Mouse (Mus musculus) heart, postnatal 25 days (tissue): Measurements from ENCODE around the gene Plxnb2. TPM values are rescaled to one million over a fixed set of nuclear protein-coding genes. Genes with fewer than 3 reads are reported as not detected.
A peak's percentile ranks its signal among the peaks of the same experiment; 100 is the strongest.

Experiments used
- DNase-seq: peaks from one replicate; pipeline ENCODE4 v3.0.0; 2022; ENCODE audit warnings: low spot score
- intact Hi-C: fragments of 180-260 bp; cut with DNase I; formaldehyde crosslinking; loops from one replicate; pipeline ENCODE4 v1.15.1; 2025
- total RNA-seq, 2 experiments: library from RNA; stranded (reverse); gene quantifications; 2 replicates each; pipeline ENCODE4 v1.2.3; 2021

The Plxnb2 gene
- 10 to 100 TPM; 81.5 to 86.1 TPM for total RNA-seq

- peak; percentile 71 for DNase-seq
- intact Hi-C loops = no loop called here
Measured at GRCm38 (mm10) chr15:89180571-89181229, at the start of gene Plxnb2. TSS of gene Plxnb2 (minus strand) at chr15:89180788.

GRCm38 (mm10) chr15:89215611-89216233 lies 35.1 kb upstream of the Plxnb2 start:
- no peak for DNase-seq
- intact Hi-C loops = no loop called here

GRCm38 (mm10) chr15:89214953-89215352 lies 34.4 kb upstream of the Plxnb2 start:
- DNase-seq = no peak
- intact Hi-C loops = loop anchor here (5.0 kb wide), 1 partner anchor 138 kb away; the partner anchor contains the start of gene Trabd

- intact Hi-C loops = loop anchor here (5.0 kb wide), 1 partner anchor 136 kb away; the partner anchor contains the start of gene Trabd
- DNase-seq = no peak
Measured at GRCm38 (mm10) chr15:89213517-89213916, 32.9 kb upstream of the Plxnb2 start.

- intact Hi-C loops = loop anchor here (5.0 kb wide), 1 partner anchor 135 kb away; the partner anchor contains the start of gene Trabd
- no peak for DNase-seq
Measured at GRCm38 (mm10) chr15:89212495-89212894, 31.9 kb upstream of the Plxnb2 start.

- DNase-seq = no peak
- intact Hi-C loops = loop anchor here (2.0 to 5.0 kb wide), 4 partner anchors 15 to 135 kb away; partner anchors contain the start of genes Dennd6b, Trabd and Tubgcp6
Measured at GRCm38 (mm10) chr15:89211716-89212461, 31.3 kb upstream of the Plxnb2 start.

GRCm38 (mm10) chr15:89210915-89211715 lies 30.5 kb upstream of the Plxnb2 start, which contains the start of gene Ppp6r2:
TSS of gene Ppp6r2 (plus strand) at chr15:89211553.
- intact Hi-C loops = loop anchor here (2.0 to 5.0 kb wide), 4 partner anchors 14 to 134 kb away; partner anchors contain the start of genes Dennd6b, Trabd and Tubgcp6

GRCm38 (mm10) chr15:89209886-89210761 lies 29.5 kb upstream of the Plxnb2 start:
- intact Hi-C loops = loop anchor here (2.0 to 10.0 kb wide), 5 partner anchors 13 to 275 kb away; partner anchors contain the start of genes Dennd6b, Trabd and Tubgcp6
- peak; percentile 70 for DNase-seq

More at GRCm38 (mm10) chr15:89210915-89211715, 30.5 kb upstream of the Plxnb2 start, which contains the start of gene Ppp6r2:
- peak; percentile 75 for DNase-seq

- intact Hi-C loops = loop anchor here (10.0 kb wide), 1 partner anchor 273 kb away; no protein-coding TSS in a partner anchor
- no peak for DNase-seq
Measured at GRCm38 (mm10) chr15:89207457-89207856, 26.9 kb upstream of the Plxnb2 start.

GRCm38 (mm10) chr15:89197056-89197455 lies 16.5 kb upstream of the Plxnb2 start:
- intact Hi-C loops = loop anchor here (2.0 to 5.0 kb wide), 4 partner anchors 14 to 120 kb away; partner anchors contain the start of genes Ppp6r2, Trabd and Tubgcp6
- no peak for DNase-seq

GRCm38 (mm10) chr15:89196313-89196706 lies 15.7 kb upstream of the Plxnb2 start, which contains the start of gene Dennd6b:
TSS of gene Dennd6b (minus strand) at chr15:89196496.
- intact Hi-C loops = loop anchor here (2.0 to 5.0 kb wide), 4 partner anchors 14 to 119 kb away; partner anchors contain the start of genes Ppp6r2, Trabd and Tubgcp6
- peak; percentile 94 for DNase-seq

GRCm38 (mm10) chr15:89195690-89196312 lies 15.2 kb upstream of the Plxnb2 start:
- intact Hi-C loops = loop anchor here (2.0 to 5.0 kb wide), 4 partner anchors 15 to 118 kb away; partner anchors contain the start of genes Ppp6r2, Trabd and Tubgcp6
- DNase-seq = peak; percentile 85

- intact Hi-C loops = loop anchor here (5.0 kb wide), 3 partner anchors 38 to 118 kb away; partner anchors contain the start of genes Trabd and Tubgcp6
- DNase-seq = no peak
Measured at GRCm38 (mm10) chr15:89195261-89195681, 14.7 kb upstream of the Plxnb2 start.

- intact Hi-C loops = no loop called here
- no peak for DNase-seq
Measured at GRCm38 (mm10) chr15:89184937-89185227, 4.3 kb upstream of the Plxnb2 start.

GRCm38 (mm10) chr15:89184141-89184936 lies 3.8 kb upstream of the Plxnb2 start:
- no peak for DNase-seq
- intact Hi-C loops = no loop called here

GRCm38 (mm10) chr15:89182842-89183241 lies 2.3 kb upstream of the Plxnb2 start:
- intact Hi-C loops = no loop called here

GRCm38 (mm10) chr15:89182328-89182741 lies 1.7 kb upstream of the Plxnb2 start:
- DNase-seq = peak; percentile 55
- intact Hi-C loops = no loop called here

More at GRCm38 (mm10) chr15:89182842-89183241, 2.3 kb upstream of the Plxnb2 start:
- DNase-seq = no peak
